30 mouse cellular contexts compared by ENCODE assay signal in genomic region chr9:7678154-7678837, GRCm38 (mm10). TPM values are rescaled to one million over a fixed set of nuclear protein-coding genes. Genes with fewer than 3 reads are reported as not detected.
"Had no signal": no experiment of that assay in that cellular context is flagged by ENCODE, and none has a peak within 500 bp of the region (broad histone marks: within the 10 kb centered on the region; RNA-seq: fewer than 3 reads in every experiment).

No protein-coding gene starts in this region.

- H3K4me3 ChIP-seq: layer of hippocampus, adult 2 months; limb, embryonic 12.5 days; limb, embryonic 15.5 days; megakaryocyte, embryonic 14.5 days; midbrain, embryonic 10.5 days; midbrain, embryonic 13.5 days; myocyte; neural tube, embryonic 13.5 days had no signal

- H3K36me3 ChIP-seq: limb, embryonic 12.5 days; limb, embryonic 15.5 days; midbrain, embryonic 10.5 days; midbrain, embryonic 13.5 days; neural tube, embryonic 13.5 days had no signal

- H3K27ac ChIP-seq: kidney, postnatal 0 days; layer of hippocampus, adult 2 months; limb, embryonic 12.5 days; limb, embryonic 15.5 days; liver, embryonic 14.5 days; macrophage; midbrain, embryonic 10.5 days; midbrain, embryonic 13.5 days; neural tube, embryonic 13.5 days had no signal

- H3K27me3 ChIP-seq: limb, embryonic 12.5 days; limb, embryonic 15.5 days; midbrain, embryonic 13.5 days; neural tube, embryonic 13.5 days had no signal

- H3K4me1 ChIP-seq: limb, embryonic 12.5 days; limb, embryonic 15.5 days; midbrain, embryonic 10.5 days; midbrain, embryonic 13.5 days; neural tube, embryonic 13.5 days had no signal

- DNase-seq: kidney, postnatal 25 days; layer of hippocampus, adult 9-11 months; liver, postnatal 0 days; lung, embryonic 14.5 days; retina, postnatal 1 day; thymus, adult 18-20 months; thymus, postnatal 36 days had no signal

RNA-seq across cellular contexts. Expression of gene Mmp7, which starts 13.6 kb away (rescaled TPM):
- total RNA-seq: layer of hippocampus, adult 2 months; layer of hippocampus, postnatal 25 days; left cerebral cortex, adult 18-20 months; left cerebral cortex, postnatal 25 days; monocyte, adult 5-6 weeks; neutrophil, adult 5-6 weeks had no signal
- polyA plus RNA-seq: limb, embryonic 12.5 days; liver, embryonic 11.5 days; liver, embryonic 14.5 days; liver, postnatal 0 days; lung, postnatal 0 days; macrophage; midbrain, embryonic 10.5 days; midbrain, embryonic 13.5 days; midbrain, embryonic 16.5 days; myocyte; neural tube, embryonic 13.5 days; spleen, adult 2 months; testis, adult 2 months; urinary bladder, adult 2 months had no signal

RNA-seq across cellular contexts. Expression of gene Mmp20, which starts 50.3 kb away (rescaled TPM):
- total RNA-seq: layer of hippocampus, adult 2 months; layer of hippocampus, postnatal 25 days; left cerebral cortex, adult 18-20 months; left cerebral cortex, postnatal 25 days; monocyte, adult 5-6 weeks; neutrophil, adult 5-6 weeks had no signal
- polyA plus RNA-seq: limb, embryonic 12.5 days; limb, embryonic 15.5 days; liver, embryonic 11.5 days; liver, embryonic 14.5 days; liver, postnatal 0 days; lung, embryonic 14.5 days; lung, postnatal 0 days; macrophage; midbrain, embryonic 10.5 days; midbrain, embryonic 13.5 days; midbrain, embryonic 16.5 days; myocyte; neural tube, embryonic 13.5 days; spleen, adult 2 months; stomach, embryonic 16.5 days; testis, adult 2 months; urinary bladder, adult 2 months had no signal
